Mouse (Mus musculus) hindbrain, embryonic 13.5 days (tissue): ENCODE results near the gene Trappc11. TPM values are rescaled to one million over a fixed set of nuclear protein-coding genes. Genes with fewer than 3 reads are reported as not detected.
"Not testable (repeated sequence)": the region's sequence is repeated elsewhere in the genome, so short reads cannot be mapped to it uniquely, and the experiment has no call there.

ENCODE experiments used
- ATAC-seq: fragments of 200-750 bp; cut with Nextera tagmentation; 2 replicates; pipeline ENCODE4 v1.8.0; 2017; ENCODE audit warnings: moderate TSS enrichment; ENCODE audit not compliant: low FRiP score
- H3K27ac ChIP-seq: fragments of 300-500 bp; sonication (generic); 2 replicates; pipeline ENCODE4 v1.5.1; 2015; ENCODE audit warnings: inconsistent platforms, mild to moderate bottlenecking, moderate library complexity
- H3K27me3 ChIP-seq: fragments of 300-500 bp; sonication (generic); 2 replicates; pipeline ENCODE4 v1.6.1; 2015; ENCODE audit warnings: mild to moderate bottlenecking, inconsistent platforms
- H3K36me3 ChIP-seq: fragments of 300-500 bp; sonication (generic); 2 replicates; pipeline ENCODE4 v1.6.1; 2015; ENCODE audit warnings: mild to moderate bottlenecking, inconsistent platforms
- H3K4me1 ChIP-seq: fragments of 300-500 bp; sonication (generic); replicated peaks from 2 replicates; pipeline ENCODE4 v1.6.1; 2015; ENCODE audit warnings: inconsistent platforms
- H3K4me2 ChIP-seq: fragments of 300-500 bp; sonication (generic); 2 replicates; pipeline ENCODE4 v1.6.1; 2015; ENCODE audit warnings: inconsistent platforms, mild to moderate bottlenecking, moderate library complexity
- H3K4me3 ChIP-seq: fragments of 300-500 bp; sonication (generic); 2 replicates; pipeline ENCODE4 v1.5.1; 2015; ENCODE audit warnings: mild to moderate bottlenecking, inconsistent platforms
- H3K9ac ChIP-seq: fragments of 300-500 bp; sonication (generic); 2 replicates; pipeline ENCODE4 v1.6.1; 2015; ENCODE audit warnings: mild to moderate bottlenecking, inconsistent platforms
- H3K9me3 ChIP-seq: fragments of 300-500 bp; sonication (generic); 2 replicates; pipeline ENCODE4 v1.6.1; 2016; ENCODE audit warnings: inconsistent platforms
- WGBS: fragments of 180-500 bp; shearing (Covaris S2); methylation state at CpG from one replicate; pipeline ENCODE4 v1.1.7; 2015; 5-methylcytosine and 5-hydroxymethylcytosine counted together
- polyA plus RNA-seq: library from polyadenylated mRNA; unstranded; fragments of >200 nt; fragmentation: Nextera tagmentation; extraction: Ambion mirVana; gene quantifications from 2 replicates; pipeline ENCODE4 v1.2.1, GENCODE M21; 2015

Gene Trappc11
- polyA plus RNA-seq, 1 experiment from 2014 or later: 40.0 TPM

DNA sequence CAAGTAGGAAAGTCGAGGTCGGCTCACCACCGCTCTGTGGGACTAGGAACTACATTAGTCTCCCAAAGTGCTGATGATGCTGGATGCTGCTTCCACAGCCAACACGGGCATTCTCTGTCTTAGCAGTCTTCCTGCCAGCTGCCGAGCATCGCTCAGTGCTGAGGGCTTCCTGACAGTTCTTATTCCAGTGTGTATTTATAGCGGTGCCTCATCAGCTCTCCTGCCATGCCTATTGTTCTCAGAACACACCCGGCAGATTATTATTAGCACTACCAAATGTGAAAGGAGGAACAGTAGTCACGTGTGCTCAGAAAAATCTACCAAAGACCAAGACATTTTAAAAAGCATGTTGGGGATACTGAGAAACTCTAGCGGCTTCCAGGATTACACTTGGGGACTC, 71.6 kb downstream of the Trappc11 start:
- Histone ChIP-seq H3K27me3 (no peaks in the 10 kb centered on the region), H3K9ac (no peak overlapping the region), H3K4me1 (no peaks in the 10 kb centered on the region), H3K27ac (no peak overlapping the region), H3K9me3 (peaks cover 3% of the 10 kb centered on the region; the same call in 1 of the 2 replicates), H3K4me3 (no peak overlapping the region), H3K36me3 (no peaks in the 10 kb centered on the region; the same call in 1 of the 2 replicates), H3K4me2 (no peak overlapping the region)
- ATAC-seq: no peak
- WGBS: 76% methylated on average over 10 of the region's 10 CpGs

DNA sequence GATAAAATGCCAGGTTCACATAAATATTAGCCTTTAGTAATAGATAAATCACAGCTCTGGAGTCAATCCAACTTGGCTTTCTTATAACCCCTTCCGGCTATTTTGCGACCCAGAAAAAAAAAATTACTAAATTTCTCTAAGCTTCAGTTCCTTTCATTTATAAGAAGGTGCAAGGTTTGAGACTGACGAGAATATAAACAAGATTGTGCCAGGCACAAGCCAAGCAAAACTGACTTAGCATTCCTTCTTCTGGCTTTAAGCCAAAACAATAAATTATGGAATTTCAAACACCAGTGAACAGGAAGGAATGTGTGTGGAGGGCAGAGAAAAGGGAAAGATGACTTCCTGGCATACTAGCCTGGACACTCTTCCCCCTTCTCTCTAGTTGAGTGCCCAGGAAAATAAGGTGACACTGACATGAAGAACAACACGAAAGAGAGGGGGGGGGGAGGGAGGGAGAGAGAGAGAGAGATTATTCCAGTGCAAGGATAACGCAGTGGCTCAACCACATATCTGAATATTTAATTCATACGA, 74.0 kb downstream of the Trappc11 start:
- Histone ChIP-seq H3K4me2 (no peak overlapping the region), H3K9me3 (peaks cover 7% of the 10 kb centered on the region; the same call in 1 of the 2 replicates), H3K9ac (no peak overlapping the region), H3K27ac (no peak overlapping the region), H3K36me3 (no peaks in the 10 kb centered on the region; the same call in 1 of the 2 replicates), H3K27me3 (no peaks in the 10 kb centered on the region), H3K4me3 (no peak overlapping the region), H3K4me1 (no peaks in the 10 kb centered on the region)
- ATAC-seq: no peak
- WGBS: 93% methylated on average over 6 of the region's 6 CpGs

DNA sequence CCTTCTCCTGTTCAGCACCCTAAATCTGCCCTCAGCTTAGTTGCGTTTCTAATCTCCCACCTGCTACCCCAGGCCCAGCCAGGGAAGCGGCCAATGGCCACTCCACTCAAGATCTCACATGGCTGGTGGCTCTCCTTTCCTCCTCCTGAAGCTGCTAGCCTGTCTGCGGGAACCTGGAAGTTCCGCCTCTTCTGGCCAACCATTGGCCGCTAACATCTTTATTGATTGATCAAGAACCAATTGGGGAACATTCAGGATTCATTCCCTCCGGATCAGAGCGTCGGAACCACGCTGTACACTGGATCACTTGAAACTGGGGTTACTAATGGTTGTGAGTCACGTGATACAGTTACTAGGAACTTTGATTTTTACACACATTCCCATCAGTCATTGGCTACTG, 74.7 kb downstream of the Trappc11 start:
- Histone ChIP-seq H3K27ac (no peak overlapping the region), H3K27me3 (no peaks in the 10 kb centered on the region), H3K4me1 (no peaks in the 10 kb centered on the region), H3K4me2 (no peak overlapping the region), H3K9me3 (peaks cover 7% of the 10 kb centered on the region; the same call in 1 of the 2 replicates), H3K36me3 (no peaks in the 10 kb centered on the region; the same call in 1 of the 2 replicates), H3K9ac (no peak overlapping the region), H3K4me3 (no peak overlapping the region)
- no peak for ATAC-seq
- 98% methylated on average over 10 of the region's 10 CpGs for WGBS

GRCm38 (mm10) chr8:47449211-47449610, 84.1 kb downstream of the Trappc11 start:
- H3K27me3 ChIP-seq, ATAC-seq, H3K4me3 ChIP-seq, H3K9ac ChIP-seq, H3K4me1 ChIP-seq, H3K9me3 ChIP-seq, H3K36me3 ChIP-seq, H3K4me2 ChIP-seq, H3K27ac ChIP-seq: not testable (repeated sequence)
- WGBS: 98% methylated on average over 2 of the region's 2 CpGs

DNA sequence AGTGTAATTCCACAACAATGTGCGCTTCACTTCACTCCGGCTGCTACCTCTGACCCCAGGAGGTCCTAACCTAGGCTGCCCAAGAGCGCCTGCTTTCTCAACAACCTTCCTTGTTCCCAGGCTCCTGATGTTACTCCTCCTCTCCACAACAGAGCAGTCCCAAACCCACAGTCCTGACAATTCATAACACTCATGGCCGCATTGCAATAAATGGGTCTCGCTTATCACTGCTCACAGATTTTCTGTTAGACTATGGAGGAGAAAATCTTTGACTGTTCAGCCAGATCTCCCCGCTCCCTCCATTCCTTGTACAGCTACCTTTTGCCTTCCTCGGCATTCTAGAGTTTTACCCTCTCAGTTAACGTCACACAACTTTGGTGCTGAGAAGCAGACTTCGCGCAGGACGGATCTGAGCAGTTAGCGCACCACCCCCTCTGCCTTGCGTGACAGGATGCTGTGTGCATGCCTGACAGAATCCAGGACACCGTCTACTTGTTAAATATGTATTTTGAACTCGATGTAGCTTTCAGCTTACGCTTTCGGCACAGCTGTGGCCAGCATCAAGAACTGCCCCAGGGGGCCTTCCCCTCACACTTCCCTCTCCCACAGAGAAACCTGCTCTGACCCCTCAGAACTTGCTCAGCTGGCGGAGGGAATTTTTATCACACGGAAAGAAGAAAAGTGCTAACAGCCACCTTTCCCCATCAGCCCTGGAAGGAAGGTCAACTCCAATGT, 86.8 kb downstream of the Trappc11 start, which contains the start of gene Stox2:
Gene Stox2 (minus strand): TSS at position 51 of the 735 bp plus-strand sequence.
- Histone ChIP-seq H3K4me3 (no peak within 1 kb of the TSS), H3K27ac (no peak within 1 kb of the TSS)
- WGBS: 80% methylated on average over 19 of the region's 19 CpGs

More for the DNA sequence above, 86.8 kb downstream of the Trappc11 start, which contains the start of gene Stox2:
- Histone ChIP-seq H3K9ac (no peak within 1 kb of the TSS), H3K36me3 (no peaks in the 10 kb centered on the region), H3K4me2 (no peak within 1 kb of the TSS), H3K27me3 (no peaks in the 10 kb centered on the region), H3K4me1 (no peaks in the 10 kb centered on the region), H3K9me3 (no peaks in the 10 kb centered on the region)
- ATAC-seq: no peak

Other genes starting within 250 kb of the Trappc11 start
- 36.6 and 38.9 TPM in 2 replicates for gene Stox2, start 87.1 kb downstream of the Trappc11 start, polyA plus RNA-seq
- 37.6 and 39.4 TPM in 2 replicates for gene Rwdd4a, start 194 bp upstream of the Trappc11 start, polyA plus RNA-seq
- 5.6 and 6.2 TPM in 2 replicates for gene Ing2, start 142.1 kb upstream of the Trappc11 start, polyA plus RNA-seq
- gene Cdkn2aip, start 180.5 kb upstream of the Trappc11 start, polyA plus RNA-seq: 41.0 and 41.4 TPM in 2 replicates